Mouse (Mus musculus) spleen, adult 2 months (tissue): ENCODE data around the gene Thap7.

ENCODE experiments used
- CTCF ChIP-seq: fragments of 200-500 bp; IDR thresholded peaks from 2 replicates; pipeline ENCODE4 v1.5.1; 2011; ENCODE audit warnings: mild to moderate bottlenecking, inconsistent platforms; ENCODE audit not compliant: insufficient read depth, insufficient read length, insufficient replicate concordance; ENCODE audit errors: extremely low read depth
- POLR2A ChIP-seq: fragments of 200-500 bp; IDR thresholded peaks from 2 replicates; pipeline ENCODE4 v1.6.1; 2011; ENCODE audit warnings: low read depth, low read length, inconsistent platforms

- TF ChIP-seq POLR2A (no peak), CTCF (no peak)
Measured at GRCm38 (mm10) chr16:17491896-17492561, 38.9 kb downstream of the Thap7 start.
